Mouse (Mus musculus) CH12.LX (cell line): ENCODE measurements around the gene Cpne9.

Experiments
- CTCF ChIP-seq, 2 experiments: IDR thresholded peaks in 1 of 2; conservative IDR thresholded peaks in 1 of 2; 2 replicates each; pipeline ENCODE4 v1.5.1; 2011 to 2012; ENCODE audit warnings: low read depth in 2 of 2, low read length in 2 of 2, improper control_type of control experiment in 1 of 2, inconsistent platforms in 1 of 2, mild to moderate bottlenecking in 1 of 2, moderate library complexity in 1 of 2
- TBP ChIP-seq: conservative IDR thresholded peaks from 2 replicates; pipeline ENCODE4 v1.6.1; 2011; ENCODE audit warnings: low read depth, low read length, improper control_type of control experiment

DNA sequence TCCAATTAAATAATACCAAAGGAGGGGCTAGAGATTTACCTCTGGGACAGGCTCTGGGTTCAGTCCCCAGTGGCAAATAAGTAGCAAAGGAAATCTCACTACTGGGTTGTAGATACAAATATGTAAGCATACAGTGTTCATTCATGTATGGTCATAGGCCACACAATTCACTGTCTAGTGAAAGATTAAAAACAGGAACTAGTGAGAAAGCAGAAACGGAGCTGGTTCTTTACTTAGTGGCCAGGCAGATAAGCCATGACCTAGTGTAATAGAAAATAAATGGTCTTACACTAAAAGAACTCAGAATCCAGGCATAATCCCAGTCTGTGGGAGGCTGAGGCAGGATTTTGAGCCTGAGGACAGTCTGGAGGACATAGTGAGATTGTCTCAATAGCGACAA is 36.5 kb upstream of the Cpne9 start:
- no peak for TF ChIP-seq CTCF (conservative IDR thresholded peaks at IDR 0.05 in 1 of 2, IDR thresholded peaks at IDR 0.05 in 1 of 2; ENCODE audit: low read depth in 2 of 2, low read length in 2 of 2)
- no peak for TF ChIP-seq TBP
